Mouse (Mus musculus) myocyte (in vitro differentiated cells): ENCODE measurements at regions not wholly inside any gene's neighbourhood (a gene's known extent, or its start where the extent isn't known, plus 50 kb on each side); places are given as distances from the start of the nearest gene placed in this dataset.

Experiments used
- H3K27me3 ChIP-seq: one replicate; pipeline ENCODE4 v1.6.1; 2011; ENCODE audit not compliant: control insufficient read depth, insufficient read depth, insufficient read length
- H3K36me3 ChIP-seq: one replicate; pipeline ENCODE4 v1.6.1; 2011; ENCODE audit not compliant: control insufficient read depth, insufficient read depth
- H3K4me2 ChIP-seq: one replicate; pipeline ENCODE4 v1.6.1; 2011; ENCODE audit warnings: low read depth, control low read depth
- H3K4me3 ChIP-seq: one replicate; pipeline ENCODE4 v1.5.1; 2011; ENCODE audit warnings: mild to moderate bottlenecking, control low read depth, moderate library complexity
- H3K79me2 ChIP-seq: one replicate; pipeline ENCODE4 v1.6.1; 2011; ENCODE audit not compliant: control insufficient read depth, insufficient read depth
- H3ac ChIP-seq: one replicate; pipeline ENCODE4 v1.6.1; 2011; ENCODE audit not compliant: control insufficient read depth, insufficient read length
- CEBPB ChIP-seq: IDR thresholded peaks from 2 replicates; pipeline ENCODE4 v1.6.1; 2011; ENCODE audit warnings: mild to moderate bottlenecking, moderate library complexity; ENCODE audit not compliant: poor library complexity, insufficient read depth, severe bottlenecking
- E2F4 ChIP-seq: IDR thresholded peaks from one replicate; pipeline ENCODE4 v1.6.1; 2011; ENCODE audit warnings: mild to moderate bottlenecking, control low read depth, moderate library complexity; ENCODE audit not compliant: insufficient read depth
- MAX ChIP-seq: IDR thresholded peaks from one replicate; pipeline ENCODE4 v1.6.1; 2011; ENCODE audit warnings: low read depth, mild to moderate bottlenecking, control low read depth
- MYOD1 ChIP-seq, 3 experiments: IDR thresholded peaks; one replicate each; pipeline ENCODE4 v1.6.1; 2011; ENCODE audit warnings: control low read depth in 2 of 3, low read depth in 2 of 3, mild to moderate bottlenecking in 2 of 3, moderate library complexity in 1 of 3; ENCODE audit not compliant: insufficient read length in 2 of 3, control insufficient read depth in 1 of 3
- MYOG ChIP-seq, 3 experiments: IDR thresholded peaks; one replicate each; pipeline ENCODE4 v1.6.1; 2011; ENCODE audit warnings: control low read depth in 2 of 3, low read depth in 2 of 3, mild to moderate bottlenecking in 2 of 3; ENCODE audit not compliant: insufficient read length in 2 of 3, control insufficient read depth in 1 of 3, insufficient read depth in 1 of 3
- POLR2A ChIP-seq: IDR thresholded peaks from one replicate; pipeline ENCODE4 v1.6.1; 2011; ENCODE audit warnings: low read depth, mild to moderate bottlenecking, control low read depth, moderate library complexity; ENCODE audit not compliant: insufficient read length
- POLR2AphosphoS2 ChIP-seq: IDR thresholded peaks from one replicate; pipeline ENCODE4 v1.6.1; 2011; ENCODE audit warnings: low read depth, control low read depth; ENCODE audit not compliant: insufficient read length
- REST ChIP-seq: IDR thresholded peaks from one replicate; pipeline ENCODE4 v1.6.1; 2011; ENCODE audit warnings: mild to moderate bottlenecking, control low read depth, moderate library complexity; ENCODE audit not compliant: insufficient read depth, insufficient read length
- SRF ChIP-seq: IDR thresholded peaks from one replicate; pipeline ENCODE4 v1.6.1; 2011; ENCODE audit warnings: low read depth; ENCODE audit not compliant: control insufficient read depth, insufficient read length
- TCF12 ChIP-seq: IDR thresholded peaks from one replicate; pipeline ENCODE4 v1.6.1; 2011; ENCODE audit warnings: mild to moderate bottlenecking, control low read depth; ENCODE audit not compliant: poor library complexity, insufficient read depth, severe bottlenecking
- TCF3 ChIP-seq: IDR thresholded peaks from one replicate; pipeline ENCODE4 v1.6.1; 2011; ENCODE audit warnings: low read depth, control low read depth; ENCODE audit not compliant: insufficient read length
- USF1 ChIP-seq: IDR thresholded peaks from one replicate; pipeline ENCODE4 v1.6.1; 2011; ENCODE audit warnings: low read depth, mild to moderate bottlenecking, control low read depth, moderate library complexity

DNA sequence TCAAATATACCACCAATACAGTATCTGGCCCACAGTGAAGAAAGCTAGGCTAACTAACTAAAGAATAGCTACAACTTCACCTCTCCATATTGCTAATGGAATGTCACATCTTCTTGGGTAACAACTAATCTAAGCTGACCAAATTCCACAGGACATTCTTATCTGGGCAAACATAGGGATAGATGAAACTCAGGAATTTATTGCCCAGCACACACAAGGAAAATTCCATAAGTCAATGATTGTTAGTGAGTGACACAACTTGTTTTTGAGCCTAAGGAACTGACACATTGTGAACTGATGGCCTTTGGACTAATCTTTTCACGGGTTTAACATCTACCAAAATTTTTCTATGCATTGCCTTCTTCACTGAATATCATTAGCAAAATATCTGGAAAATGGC is 52.6 kb upstream of the Klhl13 start:
- no peaks in the 10 kb centered on the region for H3K27me3 ChIP-seq
- no peak overlapping the region for H3K4me2 ChIP-seq
- no peak overlapping the region for H3K4me3 ChIP-seq
- no peak for TF ChIP-seq SRF
- TF ChIP-seq REST, result no peak
- TF ChIP-seq POLR2AphosphoS2, result no peak
- TF ChIP-seq POLR2A, result no peak
- no peak for TF ChIP-seq MYOG (IDR thresholded peaks at IDR 0.05; ENCODE audit: control insufficient read depth in 1 of 3, insufficient read depth in 1 of 3, insufficient read length in 2 of 3, low read depth in 2 of 3)
- no peak for TF ChIP-seq USF1
- TF ChIP-seq TCF3, result no peak
- TF ChIP-seq MAX, result no peak
- no peak for TF ChIP-seq E2F4
- no peak for TF ChIP-seq TCF12
- TF ChIP-seq MYOD1 (IDR thresholded peaks at IDR 0.05; ENCODE audit: control insufficient read depth in 1 of 3, insufficient read length in 2 of 3, low read depth in 2 of 3), result no peak
- no peak for TF ChIP-seq CEBPB
- no peaks in the 10 kb centered on the region for H3K79me2 ChIP-seq
- H3K36me3 ChIP-seq, result no peaks in the 10 kb centered on the region
- H3ac ChIP-seq, result no peak overlapping the region
